Mouse (Mus musculus) heart, embryonic 13.5 days (tissue): ENCODE data around the gene Lbh. TPM values are rescaled to one million over a fixed set of nuclear protein-coding genes. Genes with fewer than 3 reads are reported as not detected.

Experiments used
- ATAC-seq: fragments of 200-750 bp; cut with Nextera tagmentation; 2 replicates; pipeline ENCODE4 v1.8.0; 2017; ENCODE audit warnings: moderate TSS enrichment; ENCODE audit not compliant: insufficient number of reproducible peaks, low FRiP score, low TSS enrichment; ENCODE audit errors: extremely low read depth
- H3K27ac ChIP-seq: fragments of 300-500 bp; sonication (generic); replicated peaks from 2 replicates; pipeline ENCODE4 v1.5.1; 2015; ENCODE audit warnings: moderate library complexity, mild to moderate bottlenecking, inconsistent platforms
- H3K27me3 ChIP-seq: fragments of 300-500 bp; sonication (generic); replicated peaks from 2 replicates; pipeline ENCODE4 v1.6.1; 2015; ENCODE audit warnings: mild to moderate bottlenecking, inconsistent platforms
- H3K36me3 ChIP-seq: fragments of 300-500 bp; sonication (generic); 2 replicates; pipeline ENCODE4 v1.6.1; 2015; ENCODE audit warnings: mild to moderate bottlenecking, inconsistent platforms
- H3K4me1 ChIP-seq: fragments of 300-500 bp; sonication (generic); 2 replicates; pipeline ENCODE4 v1.6.1; 2015; ENCODE audit warnings: inconsistent platforms
- H3K4me2 ChIP-seq: fragments of 300-500 bp; sonication (generic); 2 replicates; pipeline ENCODE4 v1.6.1; 2015; ENCODE audit warnings: inconsistent platforms, mild to moderate bottlenecking, moderate library complexity
- H3K4me3 ChIP-seq: fragments of 300-500 bp; sonication (generic); 2 replicates; pipeline ENCODE4 v1.5.1; 2015; ENCODE audit warnings: moderate library complexity, mild to moderate bottlenecking, inconsistent platforms
- H3K9ac ChIP-seq: fragments of 300-500 bp; sonication (generic); 2 replicates; pipeline ENCODE4 v1.6.1; 2015; ENCODE audit warnings: inconsistent platforms, mild to moderate bottlenecking, moderate library complexity
- H3K9me3 ChIP-seq: fragments of 300-500 bp; sonication (generic); 2 replicates; pipeline ENCODE4 v1.6.1; 2016; ENCODE audit warnings: inconsistent platforms
- WGBS: fragments of 180-500 bp; shearing (Covaris S2); methylation state at CpG from one replicate; pipeline ENCODE4 v1.1.7; 2015; ENCODE audit warnings: mixed read lengths; 5-methylcytosine and 5-hydroxymethylcytosine counted together
- polyA plus RNA-seq: library from polyadenylated mRNA; unstranded; fragments of >200 nt; fragmentation: Nextera tagmentation; extraction: Ambion mirVana; gene quantifications from 2 replicates; pipeline ENCODE4 v1.2.1, GENCODE M21; 2015

Lbh gene
- polyA plus RNA-seq, 1 experiment from 2014 or later = 25.6 TPM

DNA sequence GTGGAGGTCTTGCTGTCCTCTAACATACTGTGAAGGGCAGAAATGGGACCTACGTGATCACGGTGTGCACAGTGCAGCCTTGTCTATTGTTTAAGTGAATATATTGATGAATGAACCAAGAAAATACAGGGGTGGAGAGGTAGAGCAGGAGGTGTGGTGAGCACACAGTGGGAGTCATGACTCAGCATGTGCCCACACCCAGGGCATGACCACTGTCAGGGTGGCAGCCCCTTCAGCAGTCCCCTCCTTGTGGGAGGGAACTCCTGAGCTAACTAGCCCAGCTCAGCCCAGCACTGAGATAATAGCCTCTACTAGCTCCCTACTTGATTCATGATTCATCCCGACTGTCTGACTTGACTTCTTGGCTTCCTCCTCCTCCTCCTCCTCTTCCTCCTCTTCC lies 19.3 kb upstream of the Lbh start:
- no peak overlapping the region for H3K27ac ChIP-seq
- no peaks in the 10 kb centered on the region for H3K27me3 ChIP-seq
- no peaks in the 10 kb centered on the region for H3K9me3 ChIP-seq
- WGBS = 62% methylated on average over 3 of the region's 3 CpGs
- no peak overlapping the region for H3K9ac ChIP-seq
- no peak overlapping the region for H3K4me3 ChIP-seq
- H3K4me2 ChIP-seq = no peak overlapping the region
- H3K36me3 ChIP-seq = no peaks in the 10 kb centered on the region
- no peak for ATAC-seq
- peaks cover 25% of the 10 kb centered on the region for H3K4me1 ChIP-seq

DNA sequence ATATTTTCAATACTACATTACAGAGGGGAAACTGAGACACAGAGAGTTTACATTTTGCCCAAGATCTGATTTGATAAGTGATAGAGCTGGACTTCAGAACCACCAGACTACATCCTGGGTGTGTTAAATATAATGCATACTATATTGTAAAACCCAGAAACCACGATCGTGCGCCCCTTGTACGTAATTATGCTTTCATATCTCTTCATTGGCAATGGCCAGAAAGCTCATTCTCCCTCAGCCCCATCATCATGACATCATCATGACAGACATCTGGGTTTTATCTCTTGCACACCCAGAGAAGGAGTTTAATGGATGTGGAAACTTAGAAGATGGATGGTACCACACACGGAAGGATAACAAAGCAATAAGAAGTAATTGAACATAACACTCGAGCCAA lies 17.1 kb upstream of the Lbh start:
- H3K4me2 ChIP-seq = no peak overlapping the region
- 73% methylated on average over 6 of the region's 6 CpGs for WGBS
- no peaks in the 10 kb centered on the region for H3K27me3 ChIP-seq
- no peak overlapping the region for H3K4me3 ChIP-seq
- no peaks in the 10 kb centered on the region for H3K36me3 ChIP-seq
- no peaks in the 10 kb centered on the region for H3K9me3 ChIP-seq
- peaks cover 45% of the 10 kb centered on the region for H3K4me1 ChIP-seq
- no peak for ATAC-seq
- H3K27ac ChIP-seq = no peak overlapping the region
- no peak overlapping the region for H3K9ac ChIP-seq

DNA sequence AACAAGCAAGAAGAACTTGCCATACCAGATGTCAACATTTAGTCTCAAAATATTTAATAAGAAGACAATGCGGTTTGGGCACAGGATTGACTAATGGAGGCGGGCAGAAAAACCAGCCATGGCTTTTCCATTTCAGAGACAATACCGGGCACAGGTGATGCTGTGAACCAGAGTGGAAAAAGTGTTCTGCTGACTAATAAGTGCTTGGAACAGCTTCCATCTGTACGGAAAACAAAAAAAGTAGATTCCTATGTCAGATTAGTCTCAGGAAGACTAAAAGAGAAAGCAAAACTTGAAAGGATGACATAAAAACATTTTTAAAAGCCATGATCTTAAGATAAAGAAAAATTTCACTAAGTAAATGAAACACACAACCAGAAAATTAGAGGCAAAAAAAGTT lies 16.4 kb upstream of the Lbh start:
- Histone ChIP-seq H3K9me3 (no peaks in the 10 kb centered on the region), H3K4me3 (no peak overlapping the region), H3K4me2 (no peak overlapping the region), H3K27ac (no peak overlapping the region), H3K9ac (no peak overlapping the region), H3K4me1 (peaks cover 52% of the 10 kb centered on the region), H3K36me3 (no peaks in the 10 kb centered on the region), H3K27me3 (no peaks in the 10 kb centered on the region)
- no peak for ATAC-seq
- 84% methylated on average over 4 of the region's 4 CpGs for WGBS

DNA sequence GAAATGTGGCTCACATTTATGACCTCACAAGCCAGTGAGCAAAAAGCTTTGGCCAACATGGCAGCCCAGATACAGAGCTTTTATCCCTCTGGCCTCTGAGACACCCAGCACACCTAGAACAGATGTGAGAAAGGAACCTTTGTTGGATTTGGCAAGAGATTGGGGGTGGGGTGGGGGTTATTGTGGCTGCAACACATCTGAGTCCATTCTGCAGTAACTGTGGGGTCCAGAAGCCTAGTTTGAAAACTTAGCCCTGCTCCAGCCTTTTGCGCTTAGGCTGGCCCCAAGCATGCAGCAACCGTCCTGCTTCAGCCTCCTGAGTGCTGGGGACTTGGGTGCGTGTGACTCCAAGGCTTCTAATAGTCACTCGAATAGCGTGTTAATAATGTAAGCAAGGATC lies 14.8 kb upstream of the Lbh start:
- ATAC-seq = no peak
- Histone ChIP-seq H3K36me3 (no peaks in the 10 kb centered on the region), H3K9me3 (no peaks in the 10 kb centered on the region), H3K4me3 (no peak overlapping the region), H3K4me1 (peaks cover 55% of the 10 kb centered on the region), H3K27ac (peak overlapping the region; percentile 67; the same call in 1 of the 2 replicates), H3K27me3 (no peaks in the 10 kb centered on the region), H3K9ac (no peak overlapping the region), H3K4me2 (no peak overlapping the region)
- WGBS = 91% methylated on average over 5 of the region's 5 CpGs

DNA sequence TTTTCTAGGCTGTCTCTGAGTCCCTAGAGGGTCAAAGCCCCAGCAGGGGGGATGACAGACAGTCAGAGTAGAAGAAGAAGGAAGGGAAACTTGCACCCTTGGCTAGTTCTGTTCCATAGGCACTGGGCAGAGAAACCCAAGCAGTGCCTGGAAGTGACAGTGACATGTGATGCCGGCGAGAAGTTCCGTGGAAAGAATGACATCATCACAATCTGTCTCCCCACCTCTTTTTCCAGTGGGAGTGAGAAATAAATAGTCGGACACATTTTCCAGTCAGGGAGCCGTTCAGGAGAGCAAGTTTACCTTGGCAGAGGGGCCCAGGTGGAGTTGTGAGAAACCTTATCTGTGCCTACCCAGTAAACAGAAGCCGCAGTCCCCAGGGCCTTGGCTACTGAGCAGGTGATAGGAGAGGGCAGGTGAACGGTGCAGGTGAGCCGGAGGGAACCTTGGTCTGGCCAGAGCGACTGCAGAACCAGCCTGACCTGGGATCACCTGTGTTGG lies 14.1 kb upstream of the Lbh start:
- 37% methylated on average over 9 of the region's 9 CpGs for WGBS
- Histone ChIP-seq H3K4me3 (no peak overlapping the region), H3K27me3 (no peaks in the 10 kb centered on the region), H3K4me2 (peak overlapping the region; percentile 18; the same call in 1 of the 2 replicates), H3K36me3 (no peaks in the 10 kb centered on the region), H3K9ac (no peak overlapping the region), H3K9me3 (no peaks in the 10 kb centered on the region), H3K4me1 (peaks cover 53% of the 10 kb centered on the region), H3K27ac (peak overlapping the region; percentile 67)
- peak; percentile 49; the same call in 1 of the 2 replicates for ATAC-seq

DNA sequence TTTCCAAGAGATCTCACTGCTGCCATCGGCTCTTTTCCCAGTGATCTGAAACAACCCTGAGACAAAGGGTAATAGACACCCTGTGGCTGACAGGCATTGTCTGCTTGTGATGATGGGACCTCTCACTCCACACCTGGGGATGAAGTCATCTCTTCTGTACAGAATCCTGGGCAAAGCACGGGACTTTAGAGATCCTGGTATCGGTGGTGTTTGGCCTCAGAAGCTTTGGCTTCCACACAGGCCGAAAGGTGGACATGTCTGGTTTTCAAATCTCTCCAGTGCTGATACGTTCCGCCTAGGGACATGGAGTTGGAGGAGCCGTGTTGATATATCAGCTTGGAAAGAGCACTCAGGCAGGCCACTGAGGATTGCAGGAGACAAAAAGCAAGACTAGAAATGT lies 13.2 kb upstream of the Lbh start:
- no peak for ATAC-seq
- H3K4me1 ChIP-seq = peaks cover 53% of the 10 kb centered on the region
- H3K9me3 ChIP-seq = no peaks in the 10 kb centered on the region
- H3K36me3 ChIP-seq = no peaks in the 10 kb centered on the region
- H3K9ac ChIP-seq = no peak overlapping the region
- no peak overlapping the region for H3K27ac ChIP-seq
- H3K4me2 ChIP-seq = no peak overlapping the region
- WGBS = 74% methylated on average over 7 of the region's 7 CpGs
- H3K4me3 ChIP-seq = no peak overlapping the region
- no peaks in the 10 kb centered on the region for H3K27me3 ChIP-seq

DNA sequence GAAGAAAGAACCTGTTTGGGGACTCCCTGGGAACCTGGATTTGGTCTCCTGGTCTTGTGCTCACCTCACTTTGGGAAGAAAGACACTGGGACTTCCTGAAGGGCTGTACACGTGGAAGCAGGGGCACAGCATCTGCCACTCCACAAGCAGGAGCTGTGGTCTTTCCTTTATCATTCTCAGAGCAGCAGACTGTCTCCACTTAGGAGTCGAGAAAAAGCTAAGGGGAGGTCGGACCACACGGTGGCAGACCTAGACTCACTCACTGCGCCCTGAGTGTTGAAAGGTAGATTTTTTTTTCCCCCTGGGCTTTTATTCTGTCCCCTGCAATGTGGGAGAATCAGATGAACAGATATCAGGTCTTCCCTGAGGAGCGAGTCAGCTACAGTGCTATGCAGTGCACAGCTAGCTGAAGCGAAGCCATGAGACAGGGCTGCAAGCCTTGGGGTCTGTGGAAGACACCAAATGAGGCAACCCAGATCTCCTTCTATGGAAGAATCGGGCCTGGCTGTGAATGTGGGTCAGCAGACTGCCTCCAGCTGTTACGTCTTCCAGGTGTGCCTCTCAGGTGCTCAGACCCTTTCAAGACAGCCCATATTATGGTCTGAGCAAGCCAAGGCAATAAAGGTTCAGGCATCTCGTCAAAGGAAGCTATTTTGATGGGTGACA lies 11.7 kb upstream of the Lbh start:
- Histone ChIP-seq H3K9me3 (no peaks in the 10 kb centered on the region), H3K36me3 (no peaks in the 10 kb centered on the region), H3K27me3 (no peaks in the 10 kb centered on the region), H3K4me1 (peaks cover 47% of the 10 kb centered on the region), H3K27ac (no peak overlapping the region), H3K4me3 (no peak overlapping the region), H3K4me2 (no peak overlapping the region), H3K9ac (no peak overlapping the region)
- ATAC-seq = no peak
- WGBS = 47% methylated on average over 10 of the region's 10 CpGs

DNA sequence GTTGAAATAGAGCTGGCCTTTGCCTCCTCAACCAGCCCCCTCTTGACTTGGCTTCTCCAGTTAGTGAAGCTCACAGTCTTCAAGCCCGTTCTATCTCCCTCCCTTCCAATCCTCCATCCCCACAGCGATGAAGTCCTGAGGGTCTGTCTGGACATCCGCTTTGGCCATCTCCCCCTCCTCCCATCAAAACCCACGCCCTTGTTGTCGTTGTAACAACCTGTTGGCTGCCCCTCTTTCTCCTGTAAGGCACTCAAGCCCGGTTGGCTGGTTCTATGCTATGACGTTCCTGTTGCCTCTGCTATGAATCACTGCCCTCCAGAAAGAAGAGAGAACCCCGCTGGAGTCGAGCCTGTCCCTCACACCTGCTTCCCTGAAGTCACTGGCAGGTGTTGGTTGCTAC lies 10.9 kb upstream of the Lbh start:
- Histone ChIP-seq H3K27ac (no peak overlapping the region), H3K4me2 (no peak overlapping the region), H3K27me3 (no peaks in the 10 kb centered on the region), H3K4me3 (no peak overlapping the region), H3K9ac (no peak overlapping the region), H3K9me3 (no peaks in the 10 kb centered on the region), H3K4me1 (peaks cover 55% of the 10 kb centered on the region), H3K36me3 (no peaks in the 10 kb centered on the region)
- WGBS = 81% methylated on average over 9 of the region's 9 CpGs
- ATAC-seq = no peak

DNA sequence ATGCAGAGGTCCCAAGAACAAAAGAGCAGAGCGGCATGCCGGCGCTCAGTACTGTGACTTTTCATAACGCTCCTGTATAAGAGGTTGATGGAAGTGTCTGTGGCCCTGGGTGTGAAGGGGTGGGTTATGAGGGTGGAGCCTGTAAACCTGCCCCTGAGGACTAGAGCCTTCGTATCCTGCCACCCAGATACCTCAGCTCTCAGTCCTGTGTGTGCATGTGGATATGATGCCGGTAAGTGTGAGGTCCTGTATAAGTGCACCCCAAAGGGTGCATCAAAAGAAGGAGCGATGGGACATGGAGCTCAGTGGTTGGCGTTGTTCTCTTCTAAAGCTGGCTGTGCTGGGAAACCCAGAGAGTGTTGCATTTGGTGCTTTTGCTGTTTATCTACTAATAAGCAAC lies 10.3 kb upstream of the Lbh start:
- Histone ChIP-seq H3K4me1 (peaks cover 56% of the 10 kb centered on the region), H3K9ac (no peak overlapping the region), H3K27me3 (no peaks in the 10 kb centered on the region), H3K4me2 (no peak overlapping the region), H3K4me3 (no peak overlapping the region), H3K36me3 (no peaks in the 10 kb centered on the region), H3K27ac (no peak overlapping the region), H3K9me3 (no peaks in the 10 kb centered on the region)
- no peak for ATAC-seq
- WGBS = 83% methylated on average over 8 of the region's 8 CpGs

DNA sequence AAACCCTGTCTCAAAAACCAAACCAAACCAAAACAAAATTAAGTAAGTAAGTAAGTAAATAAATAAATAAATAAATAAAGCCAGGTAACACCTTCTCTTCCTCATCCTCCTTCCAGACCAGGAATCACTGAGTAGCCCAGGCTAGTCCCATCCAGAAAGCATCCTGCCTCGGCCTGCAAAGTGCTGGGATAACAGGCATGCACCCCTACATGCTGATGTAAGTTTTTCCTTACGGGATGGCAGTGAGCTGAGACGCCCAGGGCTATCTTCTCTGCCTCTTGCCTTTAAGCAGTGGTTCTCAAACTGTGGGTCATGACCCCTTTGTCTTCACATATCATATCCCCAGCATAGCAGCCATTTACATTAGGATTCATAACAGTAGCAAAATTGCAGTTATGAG lies 9.5 kb upstream of the Lbh start:
- Histone ChIP-seq H3K9me3 (no peaks in the 10 kb centered on the region), H3K27me3 (no peaks in the 10 kb centered on the region), H3K36me3 (no peaks in the 10 kb centered on the region), H3K9ac (no peak overlapping the region), H3K4me2 (no peak overlapping the region), H3K27ac (no peak overlapping the region), H3K4me1 (peaks cover 63% of the 10 kb centered on the region), H3K4me3 (no peak overlapping the region)
- no peak for ATAC-seq
- 85% methylated on average over 3 of the region's 3 CpGs for WGBS

DNA sequence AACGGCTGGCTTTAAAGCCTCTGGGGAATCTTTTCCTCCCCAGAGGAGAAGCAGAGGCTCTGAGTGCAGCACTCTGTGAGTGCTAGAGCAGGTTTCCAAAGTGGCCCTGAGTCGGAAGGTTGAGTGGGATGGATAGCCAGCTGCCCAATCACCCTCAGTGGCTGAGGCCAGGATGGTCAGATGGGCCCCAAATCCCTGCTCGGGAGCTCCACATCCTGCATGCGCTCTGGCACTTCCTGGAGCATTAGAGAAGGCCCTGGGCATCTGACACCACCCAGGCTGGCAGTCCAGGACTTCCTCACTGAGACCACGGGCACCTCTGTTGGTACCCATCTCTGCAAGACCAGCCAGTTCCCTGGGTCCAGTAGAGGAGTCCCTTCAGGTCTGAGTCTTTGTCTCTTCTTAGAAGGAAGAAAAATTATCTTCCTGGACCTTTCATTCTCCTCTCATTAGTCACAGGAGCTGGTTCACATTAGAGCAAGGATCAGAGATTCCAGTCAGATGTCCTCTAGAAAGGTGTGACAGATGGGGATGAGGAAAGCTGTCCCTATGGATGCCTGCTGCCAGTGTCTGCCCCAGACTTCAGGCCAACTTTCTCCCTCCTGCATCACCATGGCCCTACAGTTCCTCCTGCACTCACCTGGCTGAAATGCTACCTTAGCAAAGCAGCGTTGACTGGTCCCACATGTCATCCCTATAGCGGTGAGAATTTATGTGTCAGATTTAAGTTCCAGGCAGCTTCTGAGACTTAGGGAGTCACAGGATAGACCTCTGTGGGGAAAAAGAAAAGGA lies 8.8 kb upstream of the Lbh start:
- Histone ChIP-seq H3K4me2 (no peak overlapping the region), H3K27ac (no peak overlapping the region), H3K27me3 (no peaks in the 10 kb centered on the region), H3K4me3 (no peak overlapping the region), H3K9me3 (no peaks in the 10 kb centered on the region), H3K4me1 (peaks cover 57% of the 10 kb centered on the region), H3K9ac (no peak overlapping the region), H3K36me3 (no peaks in the 10 kb centered on the region)
- WGBS = 73% methylated on average over 7 of the region's 7 CpGs
- no peak for ATAC-seq

DNA sequence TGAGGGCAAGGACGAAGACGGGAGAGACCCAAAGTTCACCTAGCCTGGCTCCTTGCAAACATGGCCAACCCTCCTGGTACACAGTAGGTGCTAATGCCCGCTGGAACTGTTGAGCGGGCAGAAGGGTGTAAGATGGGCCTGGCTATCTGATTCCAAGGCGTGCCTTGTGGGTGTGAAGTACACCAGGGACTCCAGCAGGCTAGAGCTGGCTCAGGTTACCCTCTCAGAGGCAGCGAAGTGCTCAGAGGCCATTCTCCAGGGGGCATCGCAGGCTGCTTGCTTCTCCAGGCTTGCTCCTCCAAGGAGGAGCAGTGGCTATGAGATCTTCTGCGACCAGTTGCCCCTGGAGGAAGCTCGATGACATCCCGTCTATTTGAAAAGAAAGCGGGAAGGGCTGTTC lies 6.8 kb upstream of the Lbh start:
- 58% methylated on average over 11 of the region's 11 CpGs for WGBS
- Histone ChIP-seq H3K27me3 (no peaks in the 10 kb centered on the region), H3K4me3 (no peak overlapping the region), H3K36me3 (no peaks in the 10 kb centered on the region), H3K9me3 (no peaks in the 10 kb centered on the region), H3K4me1 (peaks cover 40% of the 10 kb centered on the region), H3K4me2 (no peak overlapping the region), H3K9ac (no peak overlapping the region), H3K27ac (peak overlapping the region; percentile 76)
- ATAC-seq = no peak
